Mouse (Mus musculus) c-Kit-positive CD71-negative TER-119-negative erythroid progenitor cells, embryonic 14.5 days (primary cell): ENCODE measurements around the gene Vps13d.
"Not testable (repeated sequence)": the region's sequence is repeated elsewhere in the genome, so short reads cannot be mapped to it uniquely, and the experiment has no call there.

Experiments used
- DNase-seq: peaks from one replicate; pipeline ENCODE4 v3.0.0-alpha.2; 2013; ENCODE audit warnings: low read depth

The Vps13d gene

GRCm38 (mm10) chr4:145211076-145211475 lies 16.3 kb upstream of the Vps13d start:
- DNase-seq, result no peak

GRCm38 (mm10) chr4:145210564-145210963 lies 15.8 kb upstream of the Vps13d start:
- DNase-seq, result no peak

- no peak for DNase-seq
Observed at GRCm38 (mm10) chr4:145209690-145210088, 14.9 kb upstream of the Vps13d start.

- no peak for DNase-seq
Observed at GRCm38 (mm10) chr4:145209076-145209689, 14.4 kb upstream of the Vps13d start.

GRCm38 (mm10) chr4:145207718-145208371 lies 13.0 kb upstream of the Vps13d start:
- no peak for DNase-seq

GRCm38 (mm10) chr4:145204779-145205178 lies 10.0 kb upstream of the Vps13d start:
- no peak for DNase-seq

- DNase-seq, result no peak
Observed at GRCm38 (mm10) chr4:145203305-145203704, 8.5 kb upstream of the Vps13d start.

- no peak for DNase-seq
Observed at GRCm38 (mm10) chr4:145201424-145201823, 6.6 kb upstream of the Vps13d start.

GRCm38 (mm10) chr4:145199982-145200699 lies 5.3 kb upstream of the Vps13d start:
- DNase-seq, result peak; percentile 48

- no peak for DNase-seq
Observed at GRCm38 (mm10) chr4:145196586-145196985, 1.8 kb upstream of the Vps13d start.

- no peak for DNase-seq
Observed at GRCm38 (mm10) chr4:145195172-145195571, 367 bp upstream of the Vps13d start.

GRCm38 (mm10) chr4:145193991-145194511 lies 754 bp downstream of the Vps13d start:
- no peak for DNase-seq

GRCm38 (mm10) chr4:145193406-145193805 lies 1.4 kb downstream of the Vps13d start:
- no peak for DNase-seq

- DNase-seq, result no peak
Observed at GRCm38 (mm10) chr4:145192686-145193085, 2.1 kb downstream of the Vps13d start.

- no peak for DNase-seq
Observed at GRCm38 (mm10) chr4:145188561-145188960, 6.2 kb downstream of the Vps13d start.

- DNase-seq, result no peak
Observed at GRCm38 (mm10) chr4:145187619-145188018, 7.2 kb downstream of the Vps13d start.

- no peak for DNase-seq
Observed at GRCm38 (mm10) chr4:145178918-145179549, 15.8 kb downstream of the Vps13d start.

GRCm38 (mm10) chr4:145165542-145165941 lies 29.3 kb downstream of the Vps13d start:
- DNase-seq, result not testable (repeated sequence)

- no peak for DNase-seq
Observed at GRCm38 (mm10) chr4:145164111-145164510, 30.7 kb downstream of the Vps13d start.

- DNase-seq, result no peak
Observed at GRCm38 (mm10) chr4:145161243-145161642, 33.6 kb downstream of the Vps13d start.

GRCm38 (mm10) chr4:145155956-145156355 lies 38.8 kb downstream of the Vps13d start:
- DNase-seq, result peak; percentile 35

GRCm38 (mm10) chr4:145151103-145151486 lies 43.7 kb downstream of the Vps13d start:
- no peak for DNase-seq
